Mouse (Mus musculus) thymus, adult 2 months (tissue): ENCODE measurements at regions not wholly inside any gene's neighbourhood (a gene's known extent, or its start where the extent isn't known, plus 50 kb on each side); places are given as distances from the start of the nearest gene placed in this dataset.

ENCODE experiments used
- CTCF ChIP-seq: fragments of 200-500 bp; IDR thresholded peaks from 2 replicates; pipeline ENCODE4 v1.5.1; 2012; ENCODE audit warnings: mild to moderate bottlenecking, control low read depth, low read length, moderate library complexity, borderline replicate concordance; ENCODE audit not compliant: control insufficient read depth, poor library complexity, insufficient read depth; ENCODE audit errors: extremely low read depth
- POLR2A ChIP-seq: fragments of 200-500 bp; IDR thresholded peaks from 2 replicates; pipeline ENCODE4 v1.6.1; 2012; ENCODE audit warnings: mild to moderate bottlenecking, low read length, control low read depth, moderate library complexity; ENCODE audit not compliant: control insufficient read depth, poor library complexity, insufficient read depth; ENCODE audit errors: extremely low read depth

GRCm38 (mm10) chr11:40394864-40395266 is 300.1 kb downstream of the Mat2b start:
- no peak for TF ChIP-seq CTCF
- TF ChIP-seq POLR2A = no peak
